Mouse (Mus musculus) spleen, adult 2 months (tissue): ENCODE data around the gene Cdca4. TPM values are rescaled to one million over a fixed set of nuclear protein-coding genes. Genes with fewer than 3 reads are reported as not detected.
"Not testable (repeated sequence)": the region's sequence is repeated elsewhere in the genome, so short reads cannot be mapped to it uniquely, and the experiment has no call there.

ENCODE experiments used
- DNase-seq, 2 experiments: peaks; one replicate each; pipeline versions ENCODE4 v3.0.0 to v3.0.0-alpha.2; 2012 to 2021; ENCODE audit warnings: low spot score in 2 of 2, low read depth in 1 of 2
- H3K27ac ChIP-seq: fragments of 200-500 bp; 2 replicates; pipeline ENCODE4 v1.5.1; 2012; ENCODE audit warnings: low read length, inconsistent platforms; ENCODE audit not compliant: insufficient read depth
- H3K27me3 ChIP-seq: fragments of 200-500 bp; 2 replicates; pipeline ENCODE4 v1.6.1; 2012; ENCODE audit warnings: mild to moderate bottlenecking, moderate library complexity, low read length, inconsistent platforms; ENCODE audit not compliant: control insufficient read depth, insufficient read depth
- H3K36me3 ChIP-seq: fragments of 200-500 bp; 2 replicates; pipeline ENCODE4 v1.6.1; 2012; ENCODE audit warnings: mild to moderate bottlenecking, low read length, inconsistent platforms; ENCODE audit not compliant: control insufficient read depth, insufficient read depth
- H3K4me1 ChIP-seq: fragments of 200-500 bp; 2 replicates; pipeline ENCODE4 v1.6.1; 2011; ENCODE audit warnings: inconsistent platforms; ENCODE audit not compliant: control insufficient read depth, insufficient read depth, insufficient read length
- H3K4me3 ChIP-seq: fragments of 200-500 bp; 2 replicates; pipeline ENCODE4 v1.5.1; 2011; ENCODE audit warnings: mild to moderate bottlenecking, inconsistent platforms; ENCODE audit not compliant: insufficient read depth, insufficient read length; ENCODE audit errors: extremely low read depth
- CTCF ChIP-seq: fragments of 200-500 bp; IDR thresholded peaks from 2 replicates; pipeline ENCODE4 v1.5.1; 2011; ENCODE audit warnings: mild to moderate bottlenecking, inconsistent platforms; ENCODE audit not compliant: insufficient read depth, insufficient read length, insufficient replicate concordance; ENCODE audit errors: extremely low read depth
- POLR2A ChIP-seq: fragments of 200-500 bp; IDR thresholded peaks from 2 replicates; pipeline ENCODE4 v1.6.1; 2011; ENCODE audit warnings: low read depth, low read length, inconsistent platforms
- WGBS: fragments of 180-500 bp; shearing (Covaris S2); methylation state at CpG from one replicate; pipeline ENCODE4 v1.1.7; 2018; 5-methylcytosine and 5-hydroxymethylcytosine counted together
- polyA plus RNA-seq: library from polyadenylated mRNA; depleted of rRNA; stranded (reverse); fragments of >200 nt; gene quantifications from 2 replicates; pipeline ENCODE4 v1.2.3, GENCODE M21; 2012

The Cdca4 gene
- polyA plus RNA-seq, 1 experiment, result 30.4 TPM

GRCm38 (mm10) chr12:112819057-112819662, 10.1 kb downstream of the Cdca4 start:
- Histone ChIP-seq H3K27me3 (no peaks in the 10 kb centered on the region), H3K36me3 (peaks cover 15% of the 10 kb centered on the region), H3K4me3 (no peak overlapping the region), H3K27ac (no peak overlapping the region), H3K4me1 (peaks cover 15% of the 10 kb centered on the region; the same call in 1 of the 2 replicates)
- DNase-seq, result no peak
- WGBS, result 95% methylated on average over 8 of the region's 8 CpGs
- TF ChIP-seq POLR2A (no peak), CTCF (no peak)

- not testable (repeated sequence) for H3K27me3 ChIP-seq, H3K4me1 ChIP-seq, DNase-seq, H3K27ac ChIP-seq, H3K4me3 ChIP-seq
- peaks cover 15% of the 10 kb centered on the region for H3K36me3 ChIP-seq
- 85% methylated on average over 7 of the region's 7 CpGs for WGBS
Observed at GRCm38 (mm10) chr12:112816866-112817265, 12.4 kb downstream of the Cdca4 start.

GRCm38 (mm10) chr12:112816294-112816693, 12.9 kb downstream of the Cdca4 start:
- 46% methylated on average over 4 of the region's 4 CpGs for WGBS
- H3K27me3 ChIP-seq, result no peaks in the 10 kb centered on the region
- TF ChIP-seq POLR2A (no peak), CTCF (peak; percentile 62; the same call in 1 of the 2 replicates)
- no peak overlapping the region for H3K4me3 ChIP-seq
- DNase-seq, result peak; percentile 31 to 66
- no peaks in the 10 kb centered on the region for H3K4me1 ChIP-seq
- peaks cover 12% of the 10 kb centered on the region for H3K36me3 ChIP-seq
- H3K27ac ChIP-seq, result no peak overlapping the region

GRCm38 (mm10) chr12:112814682-112815470, 14.3 kb downstream of the Cdca4 start:
- Histone ChIP-seq H3K4me3 (no peak overlapping the region), H3K4me1 (no peaks in the 10 kb centered on the region), H3K27me3 (no peaks in the 10 kb centered on the region), H3K36me3 (peaks cover 6% of the 10 kb centered on the region), H3K27ac (no peak overlapping the region)
- DNase-seq, result no peak
- 91% methylated on average over 14 of the region's 14 CpGs for WGBS
- TF ChIP-seq CTCF, result no peak

GRCm38 (mm10) chr12:112813370-112813769, 15.9 kb downstream of the Cdca4 start:
- WGBS, result 94% methylated on average over 7 of the region's 7 CpGs
- TF ChIP-seq CTCF, result no peak
- TF ChIP-seq POLR2A, result no peak
- Histone ChIP-seq H3K27ac (no peak overlapping the region), H3K4me3 (no peak overlapping the region), H3K4me1 (peaks cover 4% of the 10 kb centered on the region; the same call in 1 of the 2 replicates), H3K36me3 (0 out of 2 replicates have a peak, but pooled peaks cover under 1% of the 10 kb centered on the region), H3K27me3 (no peaks in the 10 kb centered on the region)
- no peak for DNase-seq

- Histone ChIP-seq H3K27me3 (no peaks in the 10 kb centered on the region), H3K36me3 (no peaks in the 10 kb centered on the region), H3K27ac (no peak overlapping the region), H3K4me3 (no peak overlapping the region), H3K4me1 (peaks cover 4% of the 10 kb centered on the region; the same call in 1 of the 2 replicates)
- no peak for TF ChIP-seq POLR2A
- no peak for TF ChIP-seq CTCF
- 77% methylated on average over 19 of the region's 19 CpGs for WGBS
- no peak for DNase-seq
Observed at GRCm38 (mm10) chr12:112810092-112810885, 18.9 kb downstream of the Cdca4 start.

DNA sequence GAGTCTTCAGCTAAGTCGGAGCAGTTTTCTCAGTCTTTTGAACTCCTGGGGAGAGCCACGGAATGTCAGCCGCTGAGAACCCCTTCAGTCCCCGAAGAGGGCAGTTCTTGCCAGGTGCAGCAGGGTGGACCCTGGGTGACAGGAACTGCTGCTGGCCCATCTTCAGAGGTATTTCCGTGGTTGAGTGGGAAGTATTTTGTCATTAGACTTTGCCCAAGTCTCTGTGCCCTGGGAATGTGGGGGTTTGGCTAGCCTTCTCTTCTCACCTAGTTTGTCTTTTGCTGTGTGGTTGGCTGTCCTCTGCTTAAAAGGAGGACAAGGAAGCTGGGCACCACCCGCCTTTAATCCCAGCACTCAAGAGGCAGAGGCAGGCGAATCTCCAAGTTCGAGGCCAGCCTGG, 19.6 kb downstream of the Cdca4 start:
- no peaks in the 10 kb centered on the region for H3K27me3 ChIP-seq
- WGBS, result 16% methylated on average over 8 of the region's 8 CpGs
- peaks cover 4% of the 10 kb centered on the region; the same call in 1 of the 2 replicates for H3K4me1 ChIP-seq
- no peaks in the 10 kb centered on the region for H3K36me3 ChIP-seq
- H3K4me3 ChIP-seq, result peak overlapping the region; percentile 62
- DNase-seq, result no peak
- H3K27ac ChIP-seq, result no peak overlapping the region
- TF ChIP-seq CTCF (no peak), POLR2A (no peak)
